Mouse (Mus musculus) forebrain, postnatal 0 days (tissue): ENCODE measurements around the gene Mn1. TPM values are rescaled to one million over a fixed set of nuclear protein-coding genes. Genes with fewer than 3 reads are reported as not detected.

Experiments used
- ATAC-seq: fragments of 200-750 bp; cut with Nextera tagmentation; 2 replicates; pipeline ENCODE4 v1.8.0; 2017; ENCODE audit warnings: mild to moderate bottlenecking, moderate library complexity
- DNase-seq: peaks from one replicate; pipeline ENCODE4 v3.0.0-alpha.2; 2015
- H3K27ac ChIP-seq: fragments of 300-500 bp; sonication (generic); 2 replicates; pipeline ENCODE4 v1.5.1; 2014; ENCODE audit warnings: low read depth, mild to moderate bottlenecking, antibody characterized with exemption, low read length, moderate library complexity, mixed read lengths
- H3K27me3 ChIP-seq: fragments of 300-500 bp; sonication (generic); 2 replicates; pipeline ENCODE4 v1.6.1; 2014; ENCODE audit warnings: mild to moderate bottlenecking, low read length, mixed read lengths; ENCODE audit not compliant: insufficient read depth
- H3K36me3 ChIP-seq: fragments of 300-500 bp; sonication (generic); 2 replicates; pipeline ENCODE4 v1.6.1; 2014; ENCODE audit warnings: mild to moderate bottlenecking, moderate library complexity; ENCODE audit not compliant: insufficient read depth
- H3K4me1 ChIP-seq: fragments of 300-500 bp; sonication (generic); 2 replicates; pipeline ENCODE4 v1.6.1; 2014; ENCODE audit warnings: antibody characterized with exemption; ENCODE audit not compliant: insufficient read depth
- H3K4me2 ChIP-seq: fragments of 300-500 bp; sonication (generic); 2 replicates; pipeline ENCODE4 v1.6.1; 2014; ENCODE audit warnings: low read depth, mild to moderate bottlenecking, moderate library complexity
- H3K4me3 ChIP-seq: fragments of 300-500 bp; sonication (generic); 2 replicates; pipeline ENCODE4 v1.5.1; 2014; ENCODE audit warnings: low read depth, low read length, mixed read lengths
- H3K9ac ChIP-seq: fragments of 300-500 bp; sonication (generic); 2 replicates; pipeline ENCODE4 v1.6.1; 2014; ENCODE audit warnings: mild to moderate bottlenecking
- H3K9me3 ChIP-seq: fragments of 300-500 bp; sonication (generic); 2 replicates; pipeline ENCODE4 v1.6.1; 2016; ENCODE audit warnings: low read length
- CTCF ChIP-seq: sonication (generic); IDR thresholded peaks from 2 replicates; pipeline ENCODE4 v1.5.1; 2016; ENCODE audit warnings: antibody characterized with exemption, control low read depth, low read depth
- WGBS: fragments of 180-500 bp; shearing (Covaris S2); extraction: QIAGEN DNeasy Blood & Tissue Kit; methylation state at CpG from one replicate; pipeline ENCODE4 v1.1.7; 2014; 5-methylcytosine and 5-hydroxymethylcytosine counted together
- polyA plus RNA-seq: library from polyadenylated mRNA; unstranded; fragments of >200 nt; fragmentation: Nextera tagmentation; extraction: Ambion mirVana; gene quantifications from 2 replicates; pipeline ENCODE4 v1.2.1, GENCODE M21; 2015
- total RNA-seq: library from RNA; depleted of rRNA; stranded (reverse); fragments of >200 nt; gene quantifications from 2 replicates; pipeline ENCODE4 v1.2.3, GENCODE M21; 2014

Mn1 gene
- total and polyA plus RNA-seq, 2 experiments from 2014 or later, result 57.9 to 123 TPM

DNA sequence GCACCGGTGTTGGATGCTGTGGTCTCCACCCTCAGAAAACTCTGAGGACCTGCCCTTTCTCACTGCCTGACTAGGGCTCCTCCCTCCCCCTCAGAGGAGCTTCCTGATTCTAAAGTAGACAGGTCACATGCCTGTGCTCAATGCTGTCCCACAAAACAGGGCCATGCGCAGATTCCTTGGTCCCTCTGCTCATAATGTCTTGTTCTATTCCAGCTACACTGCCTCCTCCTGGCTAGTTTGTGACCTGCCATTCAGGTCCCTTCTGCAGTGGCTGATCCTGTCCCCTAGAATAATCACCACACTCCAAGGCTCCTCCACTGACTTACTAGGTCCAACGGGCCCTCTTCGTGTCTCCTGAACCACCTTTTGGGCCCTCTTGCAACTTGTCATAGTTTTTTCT lies 21.0 kb upstream of the Mn1 start:
- Histone ChIP-seq H3K36me3 (no peaks in the 10 kb centered on the region), H3K4me2 (no peak overlapping the region), H3K27ac (no peak overlapping the region), H3K4me1 (peaks cover 23% of the 10 kb centered on the region), H3K4me3 (no peak overlapping the region), H3K27me3 (no peaks in the 10 kb centered on the region), H3K9ac (no peak overlapping the region), H3K9me3 (no peaks in the 10 kb centered on the region)
- no peak for DNase-seq
- WGBS, result 80% methylated on average over 4 of the region's 4 CpGs
- peak; percentile 35 for TF ChIP-seq CTCF
- no peak for ATAC-seq

DNA sequence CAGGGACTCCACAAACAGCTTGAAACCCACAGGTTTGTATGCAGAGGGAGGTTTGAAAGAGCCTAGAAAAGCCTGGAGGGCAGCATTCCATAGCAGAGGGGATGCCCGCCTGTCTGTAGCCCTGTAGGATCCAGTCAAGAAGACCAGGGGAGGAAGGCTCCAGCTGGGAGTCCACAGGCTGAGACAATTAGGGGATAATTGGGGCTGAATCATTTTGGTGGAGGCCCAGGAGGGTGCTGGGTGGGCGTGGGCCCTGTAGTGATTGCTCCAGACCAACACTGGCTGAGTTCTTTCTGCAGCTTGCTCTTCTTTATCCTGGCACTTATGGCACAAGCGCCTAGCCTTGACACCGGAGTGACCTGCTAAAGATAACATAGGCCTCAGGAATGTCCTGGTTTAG lies 18.7 kb upstream of the Mn1 start:
- Histone ChIP-seq H3K36me3 (no peaks in the 10 kb centered on the region), H3K4me3 (no peak overlapping the region), H3K9ac (no peak overlapping the region), H3K4me1 (peaks cover 16% of the 10 kb centered on the region), H3K4me2 (no peak overlapping the region), H3K27ac (no peak overlapping the region), H3K27me3 (no peaks in the 10 kb centered on the region), H3K9me3 (no peaks in the 10 kb centered on the region)
- WGBS, result 45% methylated on average over 4 of the region's 4 CpGs
- ATAC-seq, result no peak
- TF ChIP-seq CTCF, result no peak
- no peak for DNase-seq

DNA sequence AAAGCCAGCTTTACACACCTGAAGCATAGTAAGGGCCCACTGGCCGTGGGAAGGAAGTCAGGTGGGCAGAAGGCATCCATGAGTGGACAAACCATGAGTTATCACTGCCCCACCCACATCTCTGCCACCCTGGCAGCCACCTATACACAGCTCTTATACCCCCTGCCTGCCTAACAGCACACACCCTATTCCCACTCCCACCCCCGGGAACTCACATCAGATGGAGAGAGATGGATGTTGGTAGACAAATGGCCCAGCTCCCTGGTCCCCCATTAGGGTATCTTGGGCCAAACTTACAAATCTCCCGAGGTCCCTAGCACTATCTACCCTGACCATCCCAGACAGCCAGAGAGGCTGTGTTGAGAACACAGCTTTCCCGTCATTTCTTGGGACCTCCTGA lies 17.9 kb upstream of the Mn1 start:
- Histone ChIP-seq H3K36me3 (no peaks in the 10 kb centered on the region), H3K27me3 (no peaks in the 10 kb centered on the region), H3K4me1 (peaks cover 10% of the 10 kb centered on the region), H3K4me3 (no peak overlapping the region), H3K9me3 (no peaks in the 10 kb centered on the region), H3K27ac (no peak overlapping the region), H3K9ac (no peak overlapping the region), H3K4me2 (no peak overlapping the region)
- TF ChIP-seq CTCF, result no peak
- DNase-seq (no peak), ATAC-seq (no peak)
- WGBS, result 83% methylated on average over 4 of the region's 4 CpGs

DNA sequence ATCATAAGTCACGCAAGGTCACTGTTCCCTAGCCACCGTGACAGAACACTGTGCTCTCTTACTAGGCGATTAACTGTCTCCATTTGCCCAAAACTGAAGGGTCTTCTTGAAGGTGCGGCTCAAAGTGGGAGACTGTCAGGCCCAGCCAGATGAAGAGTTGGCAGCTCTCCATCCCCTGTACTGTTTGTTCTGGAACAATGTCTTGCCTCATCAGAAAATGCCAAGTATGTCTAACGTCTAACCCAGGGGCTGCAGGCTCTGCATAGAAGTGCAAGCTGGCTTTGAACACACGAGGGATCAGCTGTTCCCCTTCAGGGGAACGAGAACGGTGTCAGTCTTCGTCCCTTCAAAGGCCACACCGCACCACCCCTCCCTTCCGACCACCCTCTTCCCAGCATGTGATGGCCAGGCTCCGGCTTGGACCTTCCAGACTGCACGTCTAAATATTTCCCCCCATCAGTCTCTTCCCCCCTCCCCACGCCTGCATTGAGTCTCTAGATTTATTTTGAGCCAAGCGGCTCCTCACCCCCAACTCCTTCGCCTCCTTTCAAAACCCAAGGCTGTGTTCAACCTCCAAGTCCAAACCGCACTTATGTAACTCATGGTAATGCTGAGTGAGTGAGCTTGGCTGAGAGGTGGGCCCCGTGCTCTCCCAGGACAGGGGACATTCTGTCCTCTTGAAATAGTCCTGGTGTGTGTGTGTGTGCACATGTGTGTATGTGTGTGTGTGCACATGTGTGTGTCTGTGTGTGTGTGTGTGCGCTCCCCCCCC lies 15.1 kb upstream of the Mn1 start:
- no peak overlapping the region for H3K4me3 ChIP-seq
- no peaks in the 10 kb centered on the region for H3K4me1 ChIP-seq
- no peak for DNase-seq
- no peak for TF ChIP-seq CTCF
- no peaks in the 10 kb centered on the region for H3K9me3 ChIP-seq
- H3K36me3 ChIP-seq, result no peaks in the 10 kb centered on the region
- H3K4me2 ChIP-seq, result no peak overlapping the region
- 55% methylated on average over 19 of the region's 19 CpGs for WGBS
- no peak overlapping the region for H3K9ac ChIP-seq
- no peaks in the 10 kb centered on the region for H3K27me3 ChIP-seq
- no peak overlapping the region for H3K27ac ChIP-seq
- ATAC-seq, result no peak

DNA sequence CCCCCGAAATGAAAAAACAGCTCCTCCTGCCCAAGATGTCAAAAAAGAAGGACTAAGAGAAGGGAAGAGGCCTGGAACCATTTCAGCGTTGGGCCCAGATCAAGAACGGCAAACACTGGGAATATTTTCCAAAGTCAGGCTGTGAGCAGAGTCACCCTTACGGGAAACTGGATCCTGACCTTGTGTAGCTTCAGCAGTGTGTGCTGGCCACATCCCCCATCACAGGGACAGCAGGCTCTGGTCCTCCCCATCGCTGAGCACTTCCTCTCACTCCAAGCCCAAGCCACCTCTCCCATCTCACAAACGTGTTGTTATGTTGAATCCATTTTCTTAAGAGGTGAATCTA lies 14.5 kb upstream of the Mn1 start:
- H3K9me3 ChIP-seq, result no peaks in the 10 kb centered on the region
- no peak overlapping the region for H3K4me2 ChIP-seq
- H3K27ac ChIP-seq, result no peak overlapping the region
- no peaks in the 10 kb centered on the region for H3K36me3 ChIP-seq
- H3K4me1 ChIP-seq, result no peaks in the 10 kb centered on the region
- ATAC-seq, result no peak
- no peak for DNase-seq
- H3K27me3 ChIP-seq, result no peaks in the 10 kb centered on the region
- no peak overlapping the region for H3K9ac ChIP-seq
- no peak for TF ChIP-seq CTCF
- WGBS, result 87% methylated on average over 6 of the region's 6 CpGs
- H3K4me3 ChIP-seq, result no peak overlapping the region

DNA sequence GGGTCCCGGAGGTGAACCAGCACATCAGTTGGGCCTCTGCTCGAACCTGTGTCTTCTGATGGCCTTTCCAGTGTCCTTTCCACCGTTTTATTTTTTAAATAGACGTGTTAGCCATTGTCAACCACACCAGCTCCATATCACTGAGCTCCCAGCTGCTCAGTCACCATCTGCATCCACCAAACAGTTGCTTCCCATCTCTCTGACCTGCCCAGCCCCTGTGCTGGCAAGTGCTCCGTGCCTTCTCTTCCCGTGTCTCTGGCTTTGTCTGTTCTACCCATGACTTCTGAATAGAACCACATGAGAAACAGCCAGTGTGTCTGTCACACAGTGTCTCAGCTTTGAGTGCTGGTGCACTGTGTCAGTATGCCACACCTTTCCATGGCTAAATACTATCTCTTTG lies 12.4 kb upstream of the Mn1 start:
- H3K27me3 ChIP-seq, result no peaks in the 10 kb centered on the region
- H3K9me3 ChIP-seq, result no peaks in the 10 kb centered on the region
- no peaks in the 10 kb centered on the region for H3K36me3 ChIP-seq
- no peak overlapping the region for H3K27ac ChIP-seq
- 85% methylated on average over 6 of the region's 6 CpGs for WGBS
- no peak overlapping the region for H3K9ac ChIP-seq
- 0 out of 2 replicates have a peak, but pooled peaks cover 2% of the 10 kb centered on the region for H3K4me1 ChIP-seq
- no peak for TF ChIP-seq CTCF
- no peak for DNase-seq
- no peak overlapping the region for H3K4me2 ChIP-seq
- no peak for ATAC-seq
- no peak overlapping the region for H3K4me3 ChIP-seq

DNA sequence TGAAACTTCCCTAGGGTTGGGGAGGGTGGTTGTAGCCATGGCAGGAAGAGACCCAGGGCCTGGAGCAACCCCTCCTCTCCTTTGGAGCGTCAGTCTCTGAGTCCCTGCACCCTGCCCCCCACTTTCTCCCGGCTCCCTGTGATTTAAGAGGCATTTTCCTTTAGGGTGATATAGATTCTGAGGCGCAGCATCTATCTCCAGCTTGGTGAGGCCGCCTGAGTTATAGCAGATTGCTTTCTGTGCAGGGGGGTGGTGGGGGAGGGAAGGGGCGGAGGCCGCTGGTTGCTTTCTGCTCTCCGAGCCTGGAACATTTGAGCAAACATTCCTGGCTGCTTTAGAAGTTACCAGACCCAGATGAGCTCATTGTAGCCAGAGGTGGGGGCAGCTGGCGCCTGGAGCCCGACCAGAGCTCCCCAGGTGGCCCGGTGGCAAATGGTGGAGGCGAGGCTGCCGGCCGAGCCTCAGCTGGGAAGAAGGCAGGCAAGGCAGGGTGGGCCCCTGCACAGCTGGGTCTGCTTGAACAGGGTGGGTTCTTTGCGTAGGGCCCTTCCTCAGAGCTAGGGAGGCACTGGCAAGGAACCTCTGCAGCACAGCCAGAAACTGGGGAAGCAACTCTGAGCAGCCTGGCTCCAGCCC lies 8.6 kb upstream of the Mn1 start:
- H3K4me3 ChIP-seq, result no peak overlapping the region
- no peak for DNase-seq
- 0 out of 2 replicates have a peak, but pooled peaks cover 2% of the 10 kb centered on the region for H3K4me1 ChIP-seq
- H3K27me3 ChIP-seq, result no peaks in the 10 kb centered on the region
- TF ChIP-seq CTCF, result no peak
- ATAC-seq, result peak; percentile 32; the same call in 1 of the 2 replicates
- H3K9ac ChIP-seq, result no peak overlapping the region
- H3K9me3 ChIP-seq, result no peaks in the 10 kb centered on the region
- no peak overlapping the region for H3K27ac ChIP-seq
- 31% methylated on average over 14 of the region's 14 CpGs for WGBS
- no peaks in the 10 kb centered on the region for H3K36me3 ChIP-seq
- H3K4me2 ChIP-seq, result no peak overlapping the region
